Mouse (Mus musculus) MEL (cell line): ENCODE results near the gene Isoc2b. TPM values are rescaled to one million over a fixed set of nuclear protein-coding genes. Genes with fewer than 3 reads are reported as not detected.

Experiments
- DNase-seq: peaks from one replicate; pipeline ENCODE4 v3.0.0; 2011; ENCODE audit warnings: low read depth, low spot score
- H3K27ac ChIP-seq: 2 replicates; pipeline ENCODE4 v1.5.1; 2012; ENCODE audit warnings: low read depth, mild to moderate bottlenecking, control low read depth, low read length, moderate library complexity; ENCODE audit not compliant: control insufficient read depth
- H3K27me3 ChIP-seq, 2 experiments: fragments of 150-350 bp in 1 of 2; sonication (generic) in 1 of 2; 2 replicates each; pipeline ENCODE4 v1.6.1; 2012; ENCODE audit warnings: low read length in 2 of 2, mild to moderate bottlenecking in 2 of 2, improper control_type of control experiment in 1 of 2, moderate library complexity in 1 of 2; ENCODE audit not compliant: insufficient read depth in 2 of 2, control insufficient read depth in 1 of 2
- H3K36me3 ChIP-seq, 2 experiments: 2 replicates each; pipeline ENCODE4 v1.6.1; 2012 to 2014; ENCODE audit warnings: low read length in 2 of 2, improper control_type of control experiment in 1 of 2, inconsistent platforms in 1 of 2, mild to moderate bottlenecking in 1 of 2; ENCODE audit not compliant: insufficient read depth in 2 of 2, control insufficient read depth in 1 of 2
- H3K4me1 ChIP-seq, 2 experiments: fragments of 150-350 bp in 1 of 2; sonication (generic) in 1 of 2; 2 replicates each; pipeline ENCODE4 v1.6.1; 2012; ENCODE audit warnings: low read length in 2 of 2, improper control_type of control experiment in 1 of 2, mild to moderate bottlenecking in 1 of 2; ENCODE audit not compliant: insufficient read depth in 2 of 2, control insufficient read depth in 1 of 2
- H3K4me3 ChIP-seq, 2 experiments: fragments of 150-350 bp in 1 of 2; sonication (generic) in 1 of 2; 2 replicates each; pipeline ENCODE4 v1.5.1; 2012; ENCODE audit warnings: low read depth in 2 of 2, low read length in 2 of 2, mild to moderate bottlenecking in 2 of 2, moderate library complexity in 2 of 2, control low read depth in 1 of 2, improper control_type of control experiment in 1 of 2; ENCODE audit not compliant: control insufficient read depth in 1 of 2, insufficient read depth in 1 of 2
- H3K79me2 ChIP-seq: 2 replicates; pipeline ENCODE4 v1.6.1; 2012; ENCODE audit warnings: mild to moderate bottlenecking, low read length, moderate library complexity; ENCODE audit not compliant: control insufficient read depth, poor library complexity, insufficient read depth
- H3K9ac ChIP-seq: 2 replicates; pipeline ENCODE4 v1.6.1; 2012; ENCODE audit warnings: low read depth, mild to moderate bottlenecking, control low read depth, low read length, moderate library complexity; ENCODE audit not compliant: control insufficient read depth, poor library complexity, severe bottlenecking
- H3K9me3 ChIP-seq: fragments of 150-350 bp; sonication (generic); replicated peaks from 2 replicates; pipeline ENCODE4 v1.6.1; 2012; ENCODE audit warnings: mild to moderate bottlenecking, low read length, improper control_type of control experiment, moderate library complexity; ENCODE audit not compliant: insufficient read depth
- CHD2 ChIP-seq: IDR thresholded peaks from 2 replicates; pipeline ENCODE4 v1.6.1; 2011; ENCODE audit warnings: low read length, improper control_type of control experiment
- CTCF ChIP-seq, 3 experiments: IDR thresholded peaks in 2 of 3; conservative IDR thresholded peaks in 1 of 3; 2 replicates each; pipeline ENCODE4 v1.5.1; 2011 to 2012; ENCODE audit warnings: low read length in 3 of 3, low read depth in 2 of 3, mild to moderate bottlenecking in 2 of 3, improper control_type of control experiment in 1 of 3, inconsistent platforms in 1 of 3, mixed read lengths in 1 of 3, moderate library complexity in 1 of 3; ENCODE audit not compliant: control insufficient read depth in 1 of 3, insufficient read depth in 1 of 3, poor library complexity in 1 of 3, severe bottlenecking in 1 of 3
- ETS1 ChIP-seq: IDR thresholded peaks from 2 replicates; pipeline ENCODE4 v1.6.1; 2012; ENCODE audit warnings: low read depth, mild to moderate bottlenecking, inconsistent platforms, low read length, improper control_type of control experiment, moderate library complexity
- JUND ChIP-seq: IDR thresholded peaks from 2 replicates; pipeline ENCODE4 v1.6.1; 2011; ENCODE audit warnings: low read depth, mild to moderate bottlenecking, improper control_type of control experiment, low read length
- MAX ChIP-seq: IDR thresholded peaks from 2 replicates; pipeline ENCODE4 v1.6.1; 2011; ENCODE audit warnings: low read length, improper control_type of control experiment
- MAZ ChIP-seq: IDR thresholded peaks from 2 replicates; pipeline ENCODE4 v1.6.1; 2012; ENCODE audit warnings: low read depth, mild to moderate bottlenecking, inconsistent platforms, low read length, improper control_type of control experiment
- MEF2A ChIP-seq: IDR thresholded peaks from 2 replicates; pipeline ENCODE4 v1.6.1; 2014; ENCODE audit warnings: low read depth, mild to moderate bottlenecking, inconsistent platforms, low read length, improper control_type of control experiment; ENCODE audit not compliant: poor library complexity, insufficient replicate concordance, severe bottlenecking; ENCODE audit errors: extremely low read depth
- MXI1 ChIP-seq: IDR thresholded peaks from 2 replicates; pipeline ENCODE4 v1.6.1; 2011; ENCODE audit warnings: mild to moderate bottlenecking, low read depth, low read length, improper control_type of control experiment
- MYB ChIP-seq: IDR thresholded peaks from 2 replicates; pipeline ENCODE4 v1.6.1; 2011; ENCODE audit warnings: mild to moderate bottlenecking, low read depth, low read length, improper control_type of control experiment
- MYC ChIP-seq: IDR thresholded peaks from 2 replicates; pipeline ENCODE4 v1.6.1; 2011; ENCODE audit warnings: low read depth, mild to moderate bottlenecking, low read length, improper control_type of control experiment, moderate library complexity
- NELFE ChIP-seq: IDR thresholded peaks from 2 replicates; pipeline ENCODE4 v1.6.1; 2011; ENCODE audit warnings: low read depth, low read length, improper control_type of control experiment
- POLR2A ChIP-seq, 2 experiments: IDR thresholded peaks; 2 replicates each; pipeline ENCODE4 v1.6.1; 2011 to 2012; ENCODE audit warnings: low read length in 2 of 2, mild to moderate bottlenecking in 2 of 2, control low read depth in 1 of 2, improper control_type of control experiment in 1 of 2, low read depth in 1 of 2, moderate library complexity in 1 of 2; ENCODE audit not compliant: control insufficient read depth in 1 of 2, insufficient read depth in 1 of 2, poor library complexity in 1 of 2
- RAD21 ChIP-seq: IDR thresholded peaks from 2 replicates; pipeline ENCODE4 v1.6.1; 2011; ENCODE audit warnings: mild to moderate bottlenecking, low read depth, low read length, improper control_type of control experiment
- TBP ChIP-seq: IDR thresholded peaks from 2 replicates; pipeline ENCODE4 v1.8.0; 2011; ENCODE audit warnings: low read depth, low read length, improper control_type of control experiment
- USF1 ChIP-seq: IDR thresholded peaks from 2 replicates; pipeline ENCODE4 v1.6.1; 2014; ENCODE audit warnings: low read depth, mild to moderate bottlenecking, inconsistent platforms, low read length, improper control_type of control experiment, moderate library complexity
- USF2 ChIP-seq, 2 experiments: IDR thresholded peaks; 2 replicates each; pipeline ENCODE4 v1.6.1; 2011 to 2012; ENCODE audit warnings: improper control_type of control experiment in 2 of 2, low read length in 2 of 2, borderline replicate concordance in 1 of 2, inconsistent platforms in 1 of 2, low read depth in 1 of 2, mild to moderate bottlenecking in 1 of 2; ENCODE audit not compliant: insufficient read depth in 1 of 2
- ZC3H11A ChIP-seq: IDR thresholded peaks from 2 replicates; pipeline ENCODE4 v1.6.1; 2012; ENCODE audit warnings: low read depth, mild to moderate bottlenecking, inconsistent platforms, low read length, improper control_type of control experiment
- ZKSCAN1 ChIP-seq: IDR thresholded peaks from 2 replicates; pipeline ENCODE4 v1.6.1; 2012; ENCODE audit warnings: low read depth, mild to moderate bottlenecking, inconsistent platforms, low read length, improper control_type of control experiment, moderate library complexity
- polyA plus RNA-seq, 2 experiments: library from polyadenylated mRNA; stranded (reverse) in 1 of 2; unstranded in 1 of 2; fragments of >175 nt in 1 of 2; fragments of >200 nt in 1 of 2; gene quantifications; 2 replicates each; pipeline versions ENCODE4 v1.2.1 to v1.2.4; 2012; ENCODE audit warnings: low replicate concordance in 2 of 2, low read depth in 1 of 2; ENCODE audit not compliant: insufficient read length in 2 of 2, insufficient read depth in 1 of 2, missing spikeins in 1 of 2
- total RNA-seq: library from RNA; depleted of rRNA; stranded (reverse); fragments of 300-350 nt; gene quantifications from 2 replicates; pipeline ENCODE4 v1.2.3, GENCODE M21; 2012

Gene Isoc2b
- total and polyA plus RNA-seq, 3 experiments, result 2.8 to 3.0 TPM; not detected in 1

GRCm38 (mm10) chr7:4900523-4900851 is 30.4 kb upstream of the Isoc2b start:
- Histone ChIP-seq H3K79me2 (no peaks in the 10 kb centered on the region), H3K27me3 (no peaks in the 10 kb centered on the region), H3K9ac (no peak overlapping the region), H3K4me3 (no peak overlapping the region), H3K4me1 (no peaks in the 10 kb centered on the region), H3K36me3 (no peaks in the 10 kb centered on the region), H3K27ac (no peak overlapping the region), H3K9me3 (no peaks in the 10 kb centered on the region)
- no peak for TF ChIP-seq CTCF (IDR thresholded peaks at IDR 0.05 in 2 of 3, conservative IDR thresholded peaks at IDR 0.05 in 1 of 3; ENCODE audit: control insufficient read depth in 1 of 3, insufficient read depth in 1 of 3, low read depth in 2 of 3, low read length in 3 of 3, poor library complexity in 1 of 3, severe bottlenecking in 1 of 3)
- no peak for TF ChIP-seq RAD21
- TF ChIP-seq ZC3H11A, result no peak
- TF ChIP-seq POLR2A (IDR thresholded peaks at IDR 0.05; ENCODE audit: control insufficient read depth in 1 of 2, insufficient read depth in 1 of 2, low read depth in 1 of 2, low read length in 2 of 2, poor library complexity in 1 of 2), result no peak
- no peak for TF ChIP-seq MAZ
- no peak for TF ChIP-seq NELFE
- TF ChIP-seq MEF2A, result no peak
- TF ChIP-seq MYB, result no peak
- TF ChIP-seq MYC, result no peak
- no peak for TF ChIP-seq TBP
- TF ChIP-seq MXI1, result no peak
- TF ChIP-seq MAX, result no peak
- DNase-seq, result no peak

- H3K27ac ChIP-seq, result no peak overlapping the region
- H3K9ac ChIP-seq, result no peak overlapping the region
Observed at GRCm38 (mm10) chr7:4899649-4900522, 29.8 kb upstream of the Isoc2b start.

More at GRCm38 (mm10) chr7:4899649-4900522, 29.8 kb upstream of the Isoc2b start:
- H3K36me3 ChIP-seq, result no peaks in the 10 kb centered on the region
- H3K4me1 ChIP-seq, result no peaks in the 10 kb centered on the region
- H3K27me3 ChIP-seq, result no peaks in the 10 kb centered on the region
- no peaks in the 10 kb centered on the region for H3K79me2 ChIP-seq
- H3K9me3 ChIP-seq, result no peaks in the 10 kb centered on the region
- no peak for TF ChIP-seq ETS1
- no peak for TF ChIP-seq CHD2
- TF ChIP-seq USF2 (IDR thresholded peaks at IDR 0.05; ENCODE audit: borderline replicate concordance in 1 of 2, insufficient read depth in 1 of 2, low read depth in 1 of 2, low read length in 2 of 2), result no peak
- no peak for TF ChIP-seq USF1
- no peak for TF ChIP-seq ZKSCAN1
- no peak for TF ChIP-seq JUND
- H3K4me3 ChIP-seq, result no peak overlapping the region
- DNase-seq, result no peak
